Mouse (Mus musculus): ENCODE measurements around the gene Ybx1.

The Ybx1 gene

DNA sequence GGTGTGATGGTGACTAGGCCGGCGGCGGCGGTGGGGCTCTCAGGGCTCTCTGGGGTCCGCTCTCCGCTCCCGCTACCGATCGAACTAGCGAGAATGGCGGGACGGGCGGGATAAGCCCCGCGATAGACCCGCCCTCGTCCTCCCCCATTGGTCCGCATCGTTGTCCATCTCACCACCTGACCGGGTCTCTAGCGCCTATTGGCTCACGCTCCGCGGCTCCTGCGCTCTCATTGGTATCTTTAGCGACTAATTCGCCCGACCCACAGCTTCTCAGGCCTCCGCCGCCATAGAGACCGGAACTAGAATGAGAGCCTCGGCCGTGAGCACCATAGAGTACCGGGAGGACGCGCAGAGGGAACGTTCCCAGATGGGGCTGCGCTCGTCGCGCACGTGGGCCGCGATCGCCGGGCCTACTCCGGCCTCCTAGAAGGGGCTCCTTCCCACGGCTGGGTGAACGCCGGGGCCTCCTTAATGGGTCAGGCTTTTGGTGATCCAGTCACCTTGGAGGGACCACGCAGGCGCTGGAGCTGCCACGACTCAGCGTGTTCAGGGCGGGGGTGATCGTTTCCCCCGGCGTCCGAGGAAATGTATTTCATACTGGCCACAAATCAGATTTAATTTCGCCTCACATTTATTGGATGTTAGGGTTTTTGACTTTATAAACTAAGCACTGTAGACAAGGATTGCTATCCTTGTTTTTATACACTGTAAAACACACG is at the start of gene Ybx1:
Gene Ybx1 (minus strand): TSS at position 190 of the 719 bp plus-strand sequence.
- peak; percentile 99 for DNase-seq (ENCODE audit: low read depth, low spot score)

DNA sequence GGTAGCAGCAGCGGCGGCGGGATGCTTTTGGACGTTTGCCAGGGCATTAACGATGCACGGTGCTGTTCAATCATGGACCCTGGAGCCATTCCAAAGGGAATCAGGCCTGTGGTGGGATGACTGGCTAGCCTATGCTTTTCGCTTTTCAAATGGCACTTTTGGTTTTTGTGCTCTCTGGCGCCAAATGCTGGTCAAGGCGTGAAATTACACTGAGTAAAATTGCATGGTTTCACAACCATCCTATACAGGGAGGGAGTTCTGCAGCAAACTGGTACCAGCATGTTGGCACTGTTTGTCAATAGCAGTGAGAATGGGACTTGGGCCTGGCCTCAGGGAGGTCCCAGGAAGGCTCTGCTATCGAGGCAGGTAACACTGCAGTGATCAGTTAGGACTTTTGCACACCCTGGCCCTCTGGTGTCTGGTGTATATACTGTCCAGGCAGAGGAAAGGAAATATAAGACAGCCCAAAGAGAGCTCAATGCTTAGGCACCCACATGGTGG is 44.5 kb upstream of the Ybx1 start:
- DNase-seq (ENCODE audit: low read depth, low spot score), result peak; percentile 78

DNA sequence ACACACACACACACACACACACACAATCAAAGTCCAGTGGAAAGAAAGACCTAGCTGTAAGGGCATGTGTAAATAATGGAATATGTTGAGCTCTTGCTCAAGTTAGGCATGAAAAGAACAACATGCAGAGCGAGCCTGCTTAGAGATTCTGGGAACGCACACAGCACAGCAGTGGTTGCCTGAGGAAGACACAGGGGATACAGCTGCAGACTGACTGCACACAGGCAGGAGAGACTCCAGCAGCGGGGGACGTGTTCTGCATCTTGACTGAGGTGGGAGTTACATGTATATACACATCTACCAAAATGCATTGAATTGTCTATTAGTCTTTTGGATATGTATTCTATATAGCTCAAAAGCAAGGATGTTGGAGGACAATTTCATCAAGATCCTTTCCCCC is 44.0 kb upstream of the Ybx1 start:
- no peak for DNase-seq (ENCODE audit: low read depth, low spot score)

DNA sequence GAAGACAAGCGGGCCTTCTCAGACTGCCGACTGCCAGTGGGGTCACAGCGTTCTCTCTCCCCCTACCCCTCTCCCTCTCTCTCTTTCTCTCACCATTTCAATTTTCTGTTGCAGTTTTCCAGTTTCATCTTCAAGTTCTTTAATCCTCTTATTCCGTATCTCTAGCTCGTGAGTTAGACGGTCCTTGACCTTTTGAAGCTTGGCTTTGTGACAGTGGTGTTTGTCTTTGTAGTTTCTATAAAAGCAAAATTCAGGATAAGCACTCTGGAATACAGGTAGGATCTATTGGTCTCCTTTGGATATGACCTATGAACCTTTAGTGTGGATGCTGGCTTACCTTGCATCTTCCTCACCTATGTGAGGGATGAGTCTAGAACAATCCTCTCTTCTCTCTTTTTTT is 39.1 kb upstream of the Ybx1 start:
- DNase-seq (ENCODE audit: low read depth, low spot score), result no peak

DNA sequence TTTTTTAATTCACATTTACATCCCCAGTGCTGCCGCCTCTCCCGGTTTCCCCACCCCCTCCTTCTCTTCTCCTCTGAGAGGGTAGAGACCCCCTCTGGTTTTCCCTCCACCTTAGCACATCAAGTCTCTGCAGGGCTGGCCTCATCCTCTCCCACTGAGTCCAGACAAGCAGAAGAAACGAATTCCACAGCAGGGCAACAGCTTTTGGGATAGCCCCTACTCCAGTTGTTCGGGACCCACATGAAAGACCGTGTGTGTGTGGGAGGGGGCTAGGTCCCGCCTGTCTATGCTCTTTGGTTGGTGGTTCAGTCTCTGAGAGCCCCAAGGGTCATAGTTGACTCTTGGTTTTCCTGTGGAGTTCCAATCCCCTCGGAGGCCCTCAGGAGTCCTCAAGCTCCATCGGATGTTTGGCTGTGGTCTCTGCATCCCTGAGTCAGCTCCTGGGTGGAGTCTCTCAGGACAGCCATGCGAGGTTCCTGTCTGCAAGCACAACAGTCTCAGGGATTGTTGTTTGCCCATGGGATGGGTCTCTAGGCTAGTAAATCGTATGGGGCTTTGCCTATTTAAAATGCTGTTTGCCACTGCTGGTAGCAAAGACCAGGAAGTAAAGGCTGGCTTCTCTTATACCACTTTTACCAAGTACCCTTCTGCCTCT is 26.6 kb upstream of the Ybx1 start:
- peak; percentile 25 for DNase-seq (ENCODE audit: low read depth, low spot score)

DNA sequence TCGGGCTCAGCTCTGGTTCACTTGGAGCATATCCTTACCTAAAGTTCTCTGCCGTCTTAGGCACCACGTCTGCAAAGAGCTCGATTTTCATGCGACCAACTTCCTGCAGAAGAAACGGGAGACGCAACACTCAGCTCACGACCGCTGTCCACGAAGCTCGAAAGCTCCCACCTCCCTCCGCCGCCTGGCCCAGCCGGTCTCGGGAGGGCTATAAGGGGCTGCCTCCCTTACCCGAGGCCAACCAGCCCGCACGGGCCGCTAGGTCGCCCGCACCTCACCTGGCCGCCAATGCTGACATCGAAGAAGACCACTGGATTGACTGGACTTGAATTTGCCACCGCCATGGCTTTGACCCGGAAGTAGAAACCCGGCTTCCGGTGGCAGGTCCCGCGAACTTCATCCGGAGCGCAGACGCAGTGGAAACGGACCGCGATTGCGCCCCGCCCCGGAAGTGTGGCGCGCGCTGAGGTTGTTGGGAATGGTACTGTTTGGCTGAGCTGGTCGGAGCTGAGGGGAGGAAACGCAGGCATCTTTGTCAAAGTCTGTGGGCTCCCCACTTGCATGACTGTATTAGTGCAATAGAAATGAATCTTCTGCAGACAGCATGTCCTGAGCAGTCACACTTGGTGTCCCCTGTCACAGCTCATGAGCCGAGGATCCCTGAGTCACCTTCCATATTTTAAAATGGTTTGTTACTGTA is 25.9 kb upstream of the Ybx1 start, which contains the start of gene Ppih:
Gene Ppih (minus strand): TSS at position 416 of the 700 bp plus-strand sequence.
- peak; percentile 94 for DNase-seq (ENCODE audit: low read depth, low spot score)

DNA sequence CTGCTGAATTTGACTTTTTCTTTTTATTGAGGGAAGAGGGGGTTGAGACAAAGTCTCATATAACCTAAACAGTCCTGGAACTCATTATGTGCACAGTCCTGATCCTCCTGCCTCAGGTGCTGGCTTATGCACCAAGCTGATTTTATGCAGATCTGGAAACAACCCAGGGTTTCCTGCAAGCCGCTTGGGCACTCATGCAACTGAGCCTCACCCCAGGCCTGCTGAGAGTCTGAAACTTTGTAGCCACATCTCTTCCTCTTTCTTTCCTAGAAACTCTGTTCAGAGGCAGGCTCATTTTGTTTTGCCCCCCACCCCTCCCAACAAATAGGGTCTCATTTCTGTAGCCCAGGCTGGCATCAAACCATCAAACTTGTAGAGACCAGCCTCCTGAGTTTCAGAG is 19.4 kb upstream of the Ybx1 start:
- DNase-seq (ENCODE audit: low read depth, low spot score), result no peak

DNA sequence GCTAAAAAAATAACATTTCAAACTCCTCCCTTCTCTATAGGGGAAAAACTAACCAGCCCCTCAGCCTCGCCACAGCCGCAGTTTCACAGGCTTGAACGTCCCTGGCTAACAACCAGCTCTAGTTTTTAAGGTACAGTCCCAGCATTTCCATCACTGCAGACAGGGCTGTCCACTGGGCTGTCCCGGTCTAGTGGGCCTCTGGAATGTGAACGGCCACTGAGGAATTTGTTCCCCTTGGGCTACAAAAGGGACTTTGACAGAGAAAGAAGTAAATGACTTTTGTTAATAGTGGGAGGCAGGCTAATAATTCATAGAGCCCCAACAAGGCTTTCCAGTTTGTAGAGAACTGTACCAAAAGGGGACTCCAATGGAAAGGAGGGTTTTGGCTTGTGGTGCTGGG is 11.0 kb upstream of the Ybx1 start:
- no peak for DNase-seq (ENCODE audit: low read depth, low spot score)

DNA sequence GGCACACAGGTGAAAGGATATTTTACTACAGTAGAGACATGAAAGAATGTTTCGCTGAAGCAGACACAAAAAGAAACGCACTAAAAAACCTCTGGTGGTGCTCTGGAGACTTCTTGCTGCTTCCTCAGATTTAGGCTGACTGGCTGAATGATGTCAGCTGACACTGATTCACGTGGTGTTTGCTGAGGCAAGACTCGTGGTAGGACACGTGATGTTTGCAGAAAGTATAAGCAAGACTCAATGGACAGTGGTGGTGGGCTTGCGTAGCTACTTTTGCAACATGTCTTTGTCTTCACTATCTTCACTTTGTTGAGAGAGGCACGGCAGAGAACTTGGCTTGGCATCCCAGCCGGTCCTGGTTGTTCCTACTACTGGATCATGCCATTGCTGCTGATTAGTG is 8.9 kb upstream of the Ybx1 start:
- DNase-seq (ENCODE audit: low read depth, low spot score), result no peak

DNA sequence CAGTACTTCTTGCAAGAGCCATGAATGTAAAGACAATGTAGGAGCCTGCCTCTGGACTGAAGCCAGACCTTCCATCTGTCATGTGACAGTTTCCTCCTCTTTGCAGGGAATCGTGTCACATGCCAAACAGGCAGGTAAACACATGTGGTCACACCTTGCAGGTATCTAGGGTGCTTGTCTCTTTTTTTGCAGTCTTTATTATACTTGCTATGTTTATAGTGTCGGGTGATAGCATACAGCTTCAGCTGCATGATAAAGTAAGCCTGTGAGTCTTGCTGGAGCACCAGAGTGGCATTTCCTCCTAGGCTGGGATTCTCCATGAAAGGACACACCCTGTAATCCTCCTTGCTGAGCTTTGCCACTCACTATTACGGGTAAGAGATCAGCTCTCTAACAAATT is 7.4 kb upstream of the Ybx1 start:
- DNase-seq (ENCODE audit: low read depth, low spot score), result no peak

DNA sequence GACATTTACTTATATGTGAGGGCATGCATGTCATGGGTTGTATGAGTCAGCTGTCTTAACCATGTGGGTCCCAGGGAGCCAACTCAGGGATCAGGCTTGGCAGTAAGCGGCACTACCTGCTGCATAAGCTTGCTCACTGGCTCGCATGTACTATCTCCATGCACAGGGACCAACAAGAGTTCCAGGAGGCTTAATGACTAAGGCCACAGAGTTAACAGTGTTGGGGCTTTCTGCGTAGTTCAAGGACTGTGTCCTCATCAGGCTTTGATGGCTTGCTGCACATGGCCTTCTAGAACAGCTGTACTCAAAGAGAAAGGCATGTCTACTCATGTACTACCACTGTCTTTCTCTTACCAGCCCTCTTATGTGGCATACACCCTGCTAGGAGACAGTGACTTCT is 6.4 kb upstream of the Ybx1 start:
- no peak for DNase-seq (ENCODE audit: low read depth, low spot score)

DNA sequence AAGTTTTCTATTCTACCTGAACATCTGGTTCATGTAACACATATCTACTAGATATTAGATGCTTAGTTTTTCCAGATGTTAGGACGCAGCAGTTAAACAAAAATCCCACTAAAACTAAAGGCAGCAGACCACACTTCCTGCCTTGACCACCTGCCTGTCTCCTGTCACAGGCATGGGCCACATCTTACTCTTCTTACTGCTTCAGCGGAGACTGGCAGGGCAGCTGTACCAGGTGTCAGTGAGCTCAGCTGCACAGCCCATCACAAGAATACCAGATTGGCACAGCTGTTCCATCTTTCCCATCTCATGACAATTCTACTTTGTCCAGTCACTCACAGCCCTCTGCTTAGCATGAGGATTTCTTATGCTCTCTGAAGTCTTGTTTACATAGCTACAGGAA is 3.0 kb upstream of the Ybx1 start:
- no peak for DNase-seq (ENCODE audit: low read depth, low spot score)

DNA sequence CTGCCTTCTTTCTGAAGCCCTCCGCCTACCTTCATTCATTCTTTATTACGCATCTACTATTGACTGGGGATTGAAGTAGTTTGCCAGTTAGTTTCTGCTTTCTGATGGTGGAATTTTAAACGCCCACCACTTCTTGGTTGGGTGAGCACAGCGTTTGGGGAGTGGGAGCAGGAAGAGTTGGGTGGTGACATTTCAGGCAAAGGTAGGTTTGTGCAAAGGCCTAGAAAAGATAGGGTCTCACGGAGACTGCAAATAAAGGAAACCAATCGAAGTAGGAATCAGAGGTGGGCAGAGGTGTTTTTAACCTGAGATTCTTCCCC is 690 bp upstream of the Ybx1 start:
- DNase-seq (ENCODE audit: low read depth, low spot score), result no peak

DNA sequence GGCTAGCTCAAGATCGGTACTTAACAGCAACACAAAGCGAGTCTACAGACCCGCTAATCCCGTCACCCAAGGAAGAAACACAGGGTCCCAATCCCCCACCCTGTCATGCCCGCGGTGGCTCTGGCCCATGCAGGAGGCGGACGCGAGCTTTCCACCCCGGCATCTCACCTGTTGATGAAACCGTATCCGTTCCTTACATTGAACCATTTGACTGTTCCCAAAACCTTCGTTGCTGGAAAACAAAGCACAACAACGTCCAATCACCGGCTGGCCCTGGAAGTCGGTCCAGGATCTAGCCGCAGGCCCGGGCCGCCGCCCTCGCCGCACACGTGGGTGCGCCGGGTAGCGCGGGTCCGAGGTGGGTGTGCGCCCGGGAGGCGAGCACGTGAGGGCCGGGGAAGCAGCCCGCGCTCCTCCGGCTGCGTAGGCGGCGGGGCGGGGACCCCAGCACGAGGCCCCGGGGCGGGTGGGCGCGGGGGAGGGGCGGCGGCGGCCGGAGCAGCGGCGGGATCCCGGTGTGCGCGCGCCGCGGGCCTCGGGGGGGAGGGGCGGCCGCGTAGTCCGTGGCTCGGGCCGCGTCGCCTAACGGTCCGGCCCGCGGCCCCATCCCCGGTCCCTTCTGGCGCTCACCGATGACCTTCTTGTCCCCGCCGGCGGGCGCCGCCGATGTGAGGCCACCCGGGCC is 688 bp downstream of the Ybx1 start:
- peak; percentile 50 for DNase-seq (ENCODE audit: low read depth, low spot score)

DNA sequence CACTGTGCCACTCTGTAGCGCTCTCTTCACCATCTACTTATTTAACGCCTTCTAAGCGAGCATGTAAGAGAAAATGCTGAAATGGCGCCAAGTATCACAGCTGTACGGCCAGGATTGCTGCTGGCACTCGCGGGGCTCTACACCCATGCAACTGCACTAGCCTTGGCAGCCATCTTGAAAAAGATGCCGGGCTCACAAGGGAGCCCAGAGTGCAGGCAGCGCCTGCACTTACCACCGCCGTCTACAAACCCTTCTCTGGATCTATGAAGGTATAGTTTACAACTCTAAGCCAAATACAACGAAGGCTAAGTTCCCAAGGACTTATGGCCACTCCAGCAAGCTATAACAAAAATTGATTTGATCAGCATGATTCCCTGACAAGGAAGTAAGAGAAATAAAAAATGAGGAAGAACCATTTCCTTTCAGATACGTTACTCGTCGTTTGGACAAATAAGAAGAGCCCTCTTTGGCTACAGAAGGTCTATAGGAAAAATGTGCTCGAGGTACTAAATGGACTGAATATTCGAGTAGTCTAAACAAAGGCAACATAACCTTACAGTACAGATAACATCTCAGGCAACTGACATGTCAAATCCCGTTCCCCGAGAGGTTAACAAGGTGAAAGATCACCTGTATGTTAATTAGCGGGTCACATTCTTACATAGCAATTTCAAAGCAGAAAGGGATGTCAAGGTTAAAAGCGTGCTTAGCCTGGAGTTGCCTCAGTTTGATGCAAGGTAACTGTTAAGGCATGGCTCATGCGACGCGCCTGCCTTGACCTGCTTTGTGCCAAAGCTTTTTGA is 1.4 kb downstream of the Ybx1 start:
- peak; percentile 71 for DNase-seq (ENCODE audit: low read depth, low spot score)

DNA sequence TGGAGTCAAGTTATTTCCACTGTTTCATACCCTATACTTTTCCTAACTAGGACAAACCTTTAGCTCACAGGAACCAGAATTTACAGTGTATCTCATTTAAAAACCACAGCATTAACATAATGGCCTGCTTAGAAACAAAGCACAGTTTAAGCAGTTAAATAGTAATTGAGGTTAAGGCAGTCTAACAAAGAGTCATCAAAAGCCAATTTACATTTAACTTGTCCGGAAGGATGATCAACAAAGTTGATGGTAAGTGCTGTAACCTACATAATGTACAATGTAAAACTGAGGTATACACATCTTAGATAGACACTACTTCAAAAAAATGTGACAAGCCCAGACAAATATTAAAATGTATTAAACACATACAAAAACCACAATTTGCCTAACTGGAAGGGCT is 2.5 kb downstream of the Ybx1 start:
- DNase-seq (ENCODE audit: low read depth, low spot score), result no peak

DNA sequence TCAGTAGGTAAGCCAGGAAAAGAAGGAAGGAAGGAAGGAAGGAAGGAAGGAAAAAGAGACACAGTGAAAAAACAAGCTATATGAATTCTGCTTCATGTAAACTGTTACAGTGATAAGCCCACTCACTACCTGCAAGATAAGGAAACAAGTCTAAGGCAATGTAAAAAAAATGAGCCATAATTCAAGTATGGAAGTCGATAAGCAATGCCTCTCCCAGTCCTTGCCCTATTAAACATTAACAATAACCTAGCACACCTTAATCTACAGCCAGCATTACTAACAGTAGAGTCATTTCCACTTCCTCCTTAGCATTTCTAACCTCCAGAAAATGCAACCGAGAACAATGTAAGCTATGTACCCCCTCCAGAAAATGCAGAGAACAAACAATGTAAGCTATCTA is 9.1 kb downstream of the Ybx1 start:
- no peak for DNase-seq (ENCODE audit: low read depth, low spot score)

DNA sequence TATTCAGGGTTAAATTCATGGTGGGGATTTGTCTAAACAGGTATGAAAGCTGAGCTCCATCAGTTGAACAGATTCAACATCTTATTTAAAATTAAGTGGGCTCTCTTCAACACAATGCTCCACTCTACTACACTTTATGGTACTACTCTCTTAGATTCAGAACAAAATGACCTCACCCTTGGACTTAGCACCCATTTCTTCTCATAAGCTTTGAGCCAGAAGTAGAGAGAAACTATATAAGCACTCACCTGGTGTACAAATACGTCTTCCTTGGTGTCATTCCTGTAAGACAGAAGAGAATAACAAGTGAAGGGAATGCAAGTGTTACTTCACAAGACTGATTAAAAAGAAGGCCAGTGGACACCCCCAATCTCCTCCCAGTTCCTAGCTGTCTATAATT is 9.5 kb downstream of the Ybx1 start:
- DNase-seq (ENCODE audit: low read depth, low spot score), result no peak

DNA sequence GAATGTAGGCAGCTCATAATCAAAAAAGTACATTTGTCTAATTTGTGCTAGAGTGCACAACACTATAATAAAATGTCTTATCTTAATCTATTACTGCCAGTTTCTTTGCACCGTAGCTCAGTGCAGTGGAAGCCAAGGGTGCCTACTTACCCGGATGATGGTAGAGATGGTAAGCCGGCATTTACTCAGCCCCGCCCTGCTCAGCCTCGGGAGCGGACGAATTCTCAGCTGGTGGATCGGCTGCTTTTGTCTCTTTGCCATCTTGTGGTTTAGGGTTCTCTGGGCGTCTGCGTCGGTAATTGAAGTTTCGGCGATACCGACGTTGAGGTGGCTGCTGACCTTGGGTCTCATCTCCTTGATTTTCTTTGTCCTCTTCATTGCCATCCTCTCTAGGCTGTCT is 15.6 kb downstream of the Ybx1 start:
- DNase-seq (ENCODE audit: low read depth, low spot score), result peak; percentile 50

DNA sequence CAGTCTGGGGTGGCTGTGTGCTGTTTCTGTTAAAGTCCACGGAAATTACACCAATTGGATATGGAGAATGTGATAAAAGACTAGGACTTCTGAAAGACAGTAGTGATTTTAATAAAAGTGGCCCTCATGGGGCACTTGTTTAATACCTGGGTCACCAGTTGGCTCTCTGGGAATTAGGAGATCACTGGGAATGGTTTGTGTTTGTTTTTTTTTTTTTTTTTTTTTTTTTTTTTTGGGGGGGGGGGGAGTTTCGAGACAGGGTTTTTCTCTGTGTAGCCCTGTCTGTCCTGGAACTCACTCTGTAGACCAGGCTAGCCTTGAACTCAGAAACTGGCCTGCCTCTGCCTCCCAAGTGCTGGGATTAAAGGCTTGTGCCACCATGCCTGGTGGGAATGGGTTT is 18.7 kb downstream of the Ybx1 start:
- DNase-seq (ENCODE audit: low read depth, low spot score), result no peak

DNA sequence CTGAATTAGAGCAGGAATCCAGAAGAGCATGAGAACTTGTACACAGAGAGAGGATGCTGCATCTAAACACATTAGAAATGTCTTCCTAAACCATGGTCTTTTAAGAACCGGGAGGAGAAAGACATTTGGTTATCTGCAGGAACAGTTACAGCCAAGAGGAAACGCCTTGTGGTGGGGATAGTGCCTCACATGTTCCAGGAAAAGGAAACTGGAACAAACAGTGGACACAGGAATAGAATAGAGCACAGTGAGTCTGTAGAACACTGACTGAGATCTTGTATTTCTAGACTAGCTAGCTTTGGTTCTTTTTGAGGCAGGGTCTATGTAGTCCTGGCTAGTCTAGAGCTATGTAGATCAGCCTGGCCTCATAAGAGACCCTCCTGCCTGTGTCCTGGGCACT is 19.2 kb downstream of the Ybx1 start:
- DNase-seq (ENCODE audit: low read depth, low spot score), result no peak

Measured in R1 (cell line).